Mouse (Mus musculus) left cerebral cortex, adult 9 months (tissue): ENCODE measurements around the gene Mfsd4a.

Experiments used
- DNase-seq, 2 experiments: peaks; one replicate each; pipeline ENCODE4 v3.0.0; 2022; ENCODE audit warnings: low spot score in 2 of 2

Mfsd4a gene

GRCm38 (mm10) chr1:132067261-132068255, at the start of gene Mfsd4a:
TSS of gene Mfsd4a (minus strand) at chr1:132068062.
- DNase-seq: peak in 1 of 2 experiments; percentile 50

DNA sequence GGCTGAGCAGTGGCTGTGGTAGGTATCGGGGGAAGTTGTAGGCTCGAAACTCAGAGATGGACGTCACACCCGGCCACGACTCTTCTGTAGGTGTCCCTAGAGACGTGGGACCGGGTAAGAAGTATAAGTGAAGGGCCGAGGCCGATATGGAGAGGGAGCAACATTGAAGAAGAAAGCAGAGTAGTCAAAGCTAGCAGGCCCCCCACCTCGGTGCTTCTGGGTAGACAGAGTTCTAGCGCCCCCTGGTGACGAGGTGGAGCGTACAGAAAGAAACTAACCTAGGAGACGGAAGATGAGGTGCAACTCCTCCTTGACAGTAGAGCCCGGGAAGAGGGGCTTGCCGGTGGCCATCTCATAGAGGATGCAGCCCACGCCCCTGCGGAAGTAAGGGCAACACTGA, 48.7 kb upstream of the Mfsd4a start:
- DNase-seq: peak in 1 of 2 experiments; percentile 70

DNA sequence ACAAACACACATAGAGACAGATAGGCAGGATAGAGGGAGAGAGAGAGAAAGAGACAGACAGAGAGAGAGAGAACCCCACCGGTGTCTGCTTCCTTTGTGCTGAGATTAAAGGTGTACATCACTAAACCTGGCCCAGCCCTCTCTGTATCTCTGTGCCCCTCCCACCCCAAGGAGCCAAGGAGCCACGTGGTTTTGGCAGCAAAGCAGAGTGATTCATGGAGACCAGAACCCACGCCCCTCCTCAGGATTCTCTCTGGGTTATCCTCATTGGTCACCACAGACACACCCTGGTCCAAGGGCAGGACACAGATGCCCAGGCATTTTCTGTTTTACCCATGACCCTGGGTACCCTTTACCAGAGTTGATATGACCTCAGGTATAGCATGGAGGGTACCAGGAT, 45.2 kb upstream of the Mfsd4a start:
- no peak for DNase-seq

- no peak for DNase-seq
These were observed 44.6 kb upstream of the Mfsd4a start for GRCm38 (mm10) chr1:132112426-132112825.

DNA sequence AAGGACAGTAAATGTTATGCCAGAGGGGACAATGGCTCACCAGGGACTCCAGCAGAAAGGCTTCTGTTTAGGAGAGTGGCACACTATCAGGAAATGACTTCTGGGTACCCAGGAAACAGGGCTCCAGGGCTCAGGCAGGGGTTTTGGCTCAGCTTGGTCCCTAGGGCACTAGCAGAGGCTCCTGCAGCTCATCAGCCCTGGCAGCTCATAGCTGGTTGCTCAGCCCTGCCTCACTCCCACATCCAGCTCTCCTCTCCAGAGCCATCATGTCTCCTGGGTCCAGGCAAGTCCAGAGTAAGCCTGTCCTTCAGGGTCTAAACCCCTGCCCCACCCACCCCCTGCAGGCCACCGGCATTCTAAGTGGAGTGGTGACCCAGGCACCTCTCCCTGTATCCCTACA, 43.5 kb upstream of the Mfsd4a start:
- no peak for DNase-seq

- DNase-seq: no peak
These were observed 41.5 kb upstream of the Mfsd4a start for GRCm38 (mm10) chr1:132109368-132109767.

- no peak for DNase-seq
These were observed 36.5 kb upstream of the Mfsd4a start for GRCm38 (mm10) chr1:132104353-132104752.

DNA sequence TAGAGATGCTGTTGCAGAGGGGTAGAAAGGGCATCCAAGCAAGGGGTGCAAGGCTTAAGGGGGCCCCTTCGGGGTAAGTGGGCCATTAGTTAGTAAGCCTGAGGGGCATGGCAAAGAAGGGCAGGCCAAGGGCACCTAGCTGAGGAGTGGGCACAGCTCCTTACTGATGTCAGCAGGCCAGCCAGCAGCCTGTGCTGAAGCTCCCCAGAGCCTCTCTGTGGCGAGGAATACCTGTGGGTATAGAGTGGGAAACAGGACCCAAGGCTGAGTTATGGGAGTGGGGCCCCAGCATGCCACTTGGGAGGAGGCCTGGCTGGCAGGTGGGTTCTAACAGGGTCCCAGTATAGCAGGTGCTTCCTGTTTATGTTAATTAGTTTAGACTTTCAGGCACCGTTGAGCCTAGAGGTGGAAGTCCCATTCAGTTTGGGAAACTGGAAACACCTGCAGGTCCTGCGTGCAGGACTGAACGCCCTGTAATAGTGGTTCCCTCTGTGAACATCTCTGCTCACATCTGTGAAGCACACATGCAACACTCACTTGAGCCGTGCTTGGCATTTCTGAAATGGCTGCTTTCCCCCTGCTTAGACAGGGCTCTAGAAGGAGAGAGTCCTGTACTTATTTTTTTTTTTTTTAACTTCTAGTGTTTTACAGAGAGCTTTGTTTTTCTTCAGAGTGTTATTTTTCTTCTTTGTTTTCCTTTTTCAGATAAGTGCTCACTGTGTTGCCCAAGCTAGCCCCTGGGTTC, 34.3 kb upstream of the Mfsd4a start:
- no peak for DNase-seq

- DNase-seq: no peak
These were observed 31.9 kb upstream of the Mfsd4a start for GRCm38 (mm10) chr1:132099775-132100174.

- DNase-seq: no peak
These were observed 31.2 kb upstream of the Mfsd4a start for GRCm38 (mm10) chr1:132099016-132099415.

DNA sequence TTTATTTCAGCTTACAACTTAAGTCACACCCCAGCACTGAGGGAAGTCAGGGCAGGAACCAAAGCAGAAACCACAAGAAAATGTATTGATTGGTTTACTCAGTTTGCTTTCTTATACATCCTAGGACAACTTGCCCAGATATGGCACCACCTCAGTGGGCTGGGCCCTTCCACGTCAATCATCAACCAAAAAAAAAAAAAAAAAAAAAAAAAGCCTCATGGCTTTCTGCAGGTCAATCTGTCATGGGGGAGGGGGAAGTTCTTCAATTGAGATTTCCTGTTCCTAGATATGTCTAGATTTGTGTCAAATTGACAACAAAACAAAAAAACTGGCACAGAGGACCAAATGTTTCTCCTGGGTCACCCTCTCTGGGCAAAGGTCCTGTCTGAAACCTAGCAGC, 30.2 kb upstream of the Mfsd4a start:
- no peak for DNase-seq

- no peak for DNase-seq
These were observed 27.6 kb upstream of the Mfsd4a start for GRCm38 (mm10) chr1:132095356-132096004.

- DNase-seq: no peak
These were observed 25.4 kb upstream of the Mfsd4a start for GRCm38 (mm10) chr1:132093269-132093668.

GRCm38 (mm10) chr1:132090266-132090665, 22.4 kb upstream of the Mfsd4a start:
- no peak for DNase-seq

DNA sequence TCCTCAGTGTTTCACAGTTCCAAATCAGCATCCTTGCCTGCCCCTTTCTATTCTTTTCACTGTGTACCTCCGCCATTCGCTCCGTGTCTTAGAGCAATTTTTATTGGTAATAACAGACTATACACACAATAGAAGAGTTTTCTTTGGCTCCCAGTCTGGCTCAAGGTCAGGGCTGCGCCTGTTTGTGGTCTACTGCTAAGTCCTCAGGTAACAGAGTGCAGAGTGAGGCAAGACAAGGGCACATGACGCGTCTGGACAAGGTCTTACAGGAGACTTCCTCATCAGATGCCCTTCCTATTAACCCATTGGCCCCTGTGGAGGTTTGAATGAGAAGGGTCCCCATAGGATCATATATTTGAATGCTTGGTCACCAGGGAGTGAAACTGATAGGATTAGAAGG, 21.9 kb upstream of the Mfsd4a start:
- DNase-seq: no peak

DNA sequence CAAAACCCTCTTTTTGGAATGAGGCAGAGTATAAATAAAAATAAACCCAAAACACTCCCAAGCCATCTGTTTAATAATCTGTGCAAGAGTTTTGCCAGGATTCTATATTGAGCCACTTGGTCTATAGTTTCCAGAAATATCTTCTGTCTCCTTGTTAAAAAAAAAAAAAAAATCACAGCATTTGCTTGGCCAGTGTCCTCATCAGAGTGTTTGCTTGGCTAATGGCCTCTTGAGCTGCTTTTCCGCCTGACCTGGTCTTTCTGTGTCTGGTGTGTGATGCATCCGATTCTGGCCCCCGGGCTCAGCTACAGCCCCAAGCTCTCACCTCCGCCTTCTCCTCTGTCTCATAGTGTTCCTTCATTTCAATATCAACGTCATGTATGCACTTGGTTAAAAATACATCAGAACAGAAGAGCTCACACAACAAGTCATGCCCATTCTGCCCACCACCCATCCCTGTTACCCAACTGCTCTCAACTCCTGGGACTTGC, 20.4 kb upstream of the Mfsd4a start:
- DNase-seq: peak; percentile 43 to 54

- no peak for DNase-seq
These were observed 17.6 kb upstream of the Mfsd4a start for GRCm38 (mm10) chr1:132085181-132086049.

DNA sequence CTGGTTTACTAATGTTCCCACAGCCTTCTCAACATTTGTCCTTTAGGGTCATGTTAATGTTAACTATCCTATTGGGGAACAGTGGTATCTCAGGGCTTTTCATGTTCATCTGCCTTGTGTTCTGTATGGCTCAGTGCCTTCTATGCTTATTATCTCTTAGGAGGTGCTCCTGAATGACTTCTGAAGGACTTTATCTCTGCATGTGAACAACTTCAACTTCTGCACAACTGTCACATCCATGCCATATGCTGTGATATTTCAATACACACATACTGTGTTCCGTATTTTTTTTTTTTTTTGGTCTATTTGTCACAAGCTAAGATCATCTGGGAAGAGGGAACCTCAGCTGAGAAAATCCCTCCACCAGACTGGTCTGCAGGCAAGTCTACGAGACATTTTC, 10.6 kb upstream of the Mfsd4a start:
- no peak for DNase-seq

- no peak for DNase-seq
These were observed 7.7 kb upstream of the Mfsd4a start for GRCm38 (mm10) chr1:132075576-132075975.

DNA sequence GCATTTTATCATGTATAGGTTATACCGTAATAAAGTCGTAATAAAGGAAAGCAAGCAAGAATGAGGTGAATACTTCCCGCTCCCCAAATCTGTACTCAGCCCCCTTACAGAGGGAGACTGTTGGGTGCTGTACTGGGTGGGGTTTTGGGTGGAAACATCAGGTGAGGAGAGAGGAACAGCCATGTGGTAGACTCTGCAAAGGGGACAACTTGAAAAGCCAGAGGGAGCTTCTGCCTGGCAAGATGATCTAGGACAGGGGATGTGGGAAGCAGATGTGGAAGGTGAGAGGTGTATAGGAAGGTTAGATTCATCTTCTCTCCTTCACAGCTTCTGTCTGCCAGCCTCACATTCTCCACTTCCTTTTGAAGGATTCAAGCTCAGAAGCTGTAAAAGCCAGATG, 2.8 kb upstream of the Mfsd4a start:
- no peak for DNase-seq

- DNase-seq: peak in 1 of 2 experiments; percentile 40
These were observed 1.6 kb upstream of the Mfsd4a start for GRCm38 (mm10) chr1:132069436-132069835.
